Mouse (Mus musculus): Measurements from ENCODE around the gene Masp1. TPM values are rescaled to one million over a fixed set of nuclear protein-coding genes. Genes with fewer than 3 reads are reported as not detected.

Gene Masp1
- polyA plus RNA-seq, 2 experiments: 12.4 to 14.2 TPM

DNA sequence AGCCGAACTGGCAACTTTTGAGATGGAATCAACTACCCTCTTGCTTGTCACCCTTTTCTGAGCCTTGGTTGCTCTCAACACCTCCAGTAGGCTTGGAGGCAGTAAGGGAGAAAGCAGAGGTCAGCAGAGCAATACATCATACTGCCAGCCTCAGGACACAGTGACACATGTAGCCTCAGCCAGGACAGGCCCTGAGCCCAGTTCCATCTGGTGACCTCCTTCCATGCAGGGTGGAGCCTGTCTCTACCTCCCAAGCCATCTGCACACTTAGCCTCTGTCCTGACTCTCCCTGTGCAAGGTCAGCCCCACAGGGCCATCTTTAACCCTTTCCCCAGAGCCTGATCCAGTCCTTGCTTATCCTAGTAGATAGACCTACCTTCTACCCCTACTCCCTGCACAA lies 92.9 kb downstream of the Masp1 start:
- no peak overlapping the region for H3K9ac ChIP-seq (replicated peaks)
- no peaks in the 10 kb centered on the region for H3K27me3 ChIP-seq (ENCODE audit: control insufficient read depth, insufficient read depth, low read length)
- H3K27ac ChIP-seq: no peak overlapping the region
- no peaks in the 10 kb centered on the region for H3K4me1 ChIP-seq (replicated peaks; ENCODE audit: control insufficient read depth in 2 of 2, insufficient read depth in 2 of 2, low read length in 1 of 2)
- ATAC-seq (ENCODE audit: insufficient read depth): no peak
- H3K9me3 ChIP-seq (ENCODE audit: control insufficient read depth, low read length): no peaks in the 10 kb centered on the region
- no peak overlapping the region for H3K4me3 ChIP-seq (ENCODE audit: insufficient read depth in 1 of 2, low read depth in 2 of 2, low read length in 2 of 2)
- TF ChIP-seq CTCF (IDR thresholded peaks at IDR 0.05; ENCODE audit: low read depth): no peak
- no peak for TF ChIP-seq EP300 (IDR thresholded peaks at IDR 0.05; ENCODE audit: low read depth)
- no peak overlapping the region for H3K4me2 ChIP-seq (ENCODE audit: low read depth)
- no peak for DNase-seq (ENCODE audit: low read depth in 3 of 3, low spot score in 3 of 3)
- WGBS (ENCODE audit: insufficient replicate concordance): 55% methylated on average over 1 of the region's 1 CpGs
- H3K36me3 ChIP-seq (replicated peaks; ENCODE audit: control insufficient read depth, insufficient read depth, low read depth): no peaks in the 10 kb centered on the region

DNA sequence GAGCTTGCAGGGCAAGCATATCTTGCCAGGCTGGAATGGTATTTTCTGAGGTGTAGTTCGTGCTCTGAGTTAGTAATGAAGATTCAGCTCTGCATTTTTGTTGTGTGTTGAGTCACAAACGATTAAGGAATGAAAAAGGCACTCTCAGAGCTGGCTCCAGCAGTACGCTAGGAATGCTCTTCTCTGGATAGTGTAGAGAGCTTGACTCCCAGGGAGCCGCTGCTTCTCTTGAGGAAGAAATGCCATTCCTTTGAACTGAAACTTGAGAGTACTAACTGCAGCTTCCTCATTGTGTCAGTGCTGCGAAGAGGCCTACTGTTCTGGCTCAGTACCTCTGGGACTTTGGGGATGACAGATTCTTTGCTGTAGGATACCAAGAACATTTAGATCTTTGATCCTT lies 96.8 kb downstream of the Masp1 start:
- 59% methylated on average over 5 of the region's 5 CpGs for WGBS (ENCODE audit: insufficient replicate concordance)
- DNase-seq (ENCODE audit: low read depth in 3 of 3, low spot score in 3 of 3): no peak

DNA sequence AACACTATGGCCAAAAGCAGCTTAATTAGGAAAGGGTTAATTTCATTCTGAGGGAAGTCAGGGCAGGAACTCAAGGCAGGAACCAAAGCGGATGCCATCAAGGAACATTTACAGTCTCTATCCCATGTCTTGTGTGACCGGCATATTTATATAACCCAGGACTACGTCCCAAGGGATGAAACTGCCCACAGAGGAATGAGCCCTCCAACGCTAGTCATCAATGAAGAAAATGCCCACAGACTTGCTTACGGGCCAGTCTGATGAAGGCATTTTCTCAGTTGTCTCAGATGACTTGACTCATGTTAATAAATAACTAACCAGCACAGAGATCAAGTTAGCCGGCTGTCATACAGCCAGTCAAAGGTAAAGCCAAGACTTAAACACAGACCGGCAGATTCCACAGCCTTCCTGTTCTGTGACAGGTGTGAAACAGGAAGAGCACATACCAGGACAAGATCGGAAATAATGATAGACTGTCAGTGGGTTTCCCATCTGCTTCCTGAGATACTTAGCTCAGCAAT lies 101.0 kb downstream of the Masp1 start:
- H3K9ac ChIP-seq (replicated peaks): no peak overlapping the region
- no peak for TF ChIP-seq CTCF (IDR thresholded peaks at IDR 0.05; ENCODE audit: low read depth)
- no peak for TF ChIP-seq EP300 (IDR thresholded peaks at IDR 0.05; ENCODE audit: low read depth)
- WGBS (ENCODE audit: insufficient replicate concordance): 59% methylated on average over 8 of the region's 8 CpGs

More for the DNA sequence above, 96.8 kb downstream of the Masp1 start:
- ATAC-seq (ENCODE audit: insufficient read depth): no peak
- H3K9me3 ChIP-seq (ENCODE audit: control insufficient read depth, low read length): no peaks in the 10 kb centered on the region
- no peak overlapping the region for H3K4me2 ChIP-seq (ENCODE audit: low read depth)
- no peak overlapping the region for H3K4me3 ChIP-seq (ENCODE audit: insufficient read depth in 1 of 2, low read depth in 2 of 2, low read length in 2 of 2)
- TF ChIP-seq EP300 (IDR thresholded peaks at IDR 0.05; ENCODE audit: low read depth): no peak
- TF ChIP-seq CTCF (IDR thresholded peaks at IDR 0.05; ENCODE audit: low read depth): no peak
- H3K27me3 ChIP-seq (ENCODE audit: control insufficient read depth, insufficient read depth, low read length): no peaks in the 10 kb centered on the region
- no peak overlapping the region for H3K9ac ChIP-seq (replicated peaks)
- H3K36me3 ChIP-seq (replicated peaks; ENCODE audit: control insufficient read depth, insufficient read depth, low read depth): no peaks in the 10 kb centered on the region
- H3K4me1 ChIP-seq (replicated peaks; ENCODE audit: control insufficient read depth in 2 of 2, insufficient read depth in 2 of 2, low read length in 1 of 2): no peaks in the 10 kb centered on the region
- H3K27ac ChIP-seq: no peak overlapping the region

DNA sequence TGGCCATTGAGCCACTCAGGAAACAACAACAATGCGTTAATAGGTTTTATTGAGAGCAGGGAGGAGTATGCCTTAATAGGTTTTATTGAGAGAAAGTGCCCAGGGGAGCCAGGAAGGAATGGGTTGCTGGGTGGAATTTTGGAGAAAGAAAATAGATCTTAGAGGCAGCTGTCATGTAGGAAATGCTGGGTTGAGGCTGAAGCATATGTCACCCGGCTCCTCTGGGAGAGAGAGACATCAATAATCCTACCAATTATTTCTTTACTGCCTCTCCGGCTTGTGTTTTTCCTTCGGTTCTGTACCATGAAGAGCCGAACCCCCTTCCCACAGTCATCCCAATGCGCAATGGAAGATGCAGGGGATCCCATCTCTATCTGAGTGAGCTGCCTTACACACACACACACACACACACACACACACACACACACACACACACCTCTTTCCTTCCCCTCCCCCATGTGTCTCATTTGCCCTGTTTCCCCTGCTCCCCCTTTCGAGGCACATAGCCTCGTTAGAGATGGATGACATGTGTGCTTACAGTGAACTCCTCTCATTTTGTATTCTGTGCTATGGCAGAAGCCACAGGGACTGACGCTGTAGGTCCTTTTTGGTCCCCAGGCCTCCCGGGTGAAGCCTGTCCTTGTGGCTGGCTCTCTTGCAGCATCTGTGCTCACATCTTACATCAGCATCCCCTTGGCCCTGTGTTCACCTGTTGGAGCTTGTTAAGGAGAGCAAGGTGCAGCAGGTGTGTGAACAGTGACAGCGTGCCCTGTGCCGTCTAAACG lies 103.0 kb downstream of the Masp1 start:
- H3K9ac ChIP-seq (replicated peaks): no peak overlapping the region
- H3K9me3 ChIP-seq (ENCODE audit: control insufficient read depth, low read length): no peaks in the 10 kb centered on the region
- no peak overlapping the region for H3K27ac ChIP-seq
- H3K27me3 ChIP-seq (ENCODE audit: control insufficient read depth, insufficient read depth, low read length): no peaks in the 10 kb centered on the region
- ATAC-seq (ENCODE audit: insufficient read depth) (no peak), DNase-seq (ENCODE audit: low read depth in 3 of 3, low spot score in 3 of 3) (no peak)
- no peak overlapping the region for H3K4me3 ChIP-seq (ENCODE audit: insufficient read depth in 1 of 2, low read depth in 2 of 2, low read length in 2 of 2)
- no peaks in the 10 kb centered on the region for H3K36me3 ChIP-seq (replicated peaks; ENCODE audit: control insufficient read depth, insufficient read depth, low read depth)
- H3K4me1 ChIP-seq (replicated peaks; ENCODE audit: control insufficient read depth in 2 of 2, insufficient read depth in 2 of 2, low read length in 1 of 2): no peaks in the 10 kb centered on the region
- WGBS (ENCODE audit: insufficient replicate concordance): 61% methylated on average over 13 of the region's 13 CpGs
- no peak overlapping the region for H3K4me2 ChIP-seq (ENCODE audit: low read depth)
- TF ChIP-seq CTCF (IDR thresholded peaks at IDR 0.05; ENCODE audit: low read depth) (no peak), EP300 (IDR thresholded peaks at IDR 0.05; ENCODE audit: low read depth) (no peak)

More for the DNA sequence above, 101.0 kb downstream of the Masp1 start:
- Histone ChIP-seq H3K27me3 (ENCODE audit: control insufficient read depth, insufficient read depth, low read length) (no peaks in the 10 kb centered on the region), H3K4me2 (ENCODE audit: low read depth) (no peak overlapping the region), H3K4me3 (ENCODE audit: insufficient read depth in 1 of 2, low read depth in 2 of 2, low read length in 2 of 2) (no peak overlapping the region), H3K27ac (no peak overlapping the region), H3K9me3 (ENCODE audit: control insufficient read depth, low read length) (no peaks in the 10 kb centered on the region), H3K4me1 (replicated peaks; ENCODE audit: control insufficient read depth in 2 of 2, insufficient read depth in 2 of 2, low read length in 1 of 2) (no peaks in the 10 kb centered on the region), H3K36me3 (replicated peaks; ENCODE audit: control insufficient read depth, insufficient read depth, low read depth) (no peaks in the 10 kb centered on the region)
- DNase-seq (ENCODE audit: low read depth in 3 of 3, low spot score in 3 of 3) (no peak), ATAC-seq (ENCODE audit: insufficient read depth) (no peak)

DNA sequence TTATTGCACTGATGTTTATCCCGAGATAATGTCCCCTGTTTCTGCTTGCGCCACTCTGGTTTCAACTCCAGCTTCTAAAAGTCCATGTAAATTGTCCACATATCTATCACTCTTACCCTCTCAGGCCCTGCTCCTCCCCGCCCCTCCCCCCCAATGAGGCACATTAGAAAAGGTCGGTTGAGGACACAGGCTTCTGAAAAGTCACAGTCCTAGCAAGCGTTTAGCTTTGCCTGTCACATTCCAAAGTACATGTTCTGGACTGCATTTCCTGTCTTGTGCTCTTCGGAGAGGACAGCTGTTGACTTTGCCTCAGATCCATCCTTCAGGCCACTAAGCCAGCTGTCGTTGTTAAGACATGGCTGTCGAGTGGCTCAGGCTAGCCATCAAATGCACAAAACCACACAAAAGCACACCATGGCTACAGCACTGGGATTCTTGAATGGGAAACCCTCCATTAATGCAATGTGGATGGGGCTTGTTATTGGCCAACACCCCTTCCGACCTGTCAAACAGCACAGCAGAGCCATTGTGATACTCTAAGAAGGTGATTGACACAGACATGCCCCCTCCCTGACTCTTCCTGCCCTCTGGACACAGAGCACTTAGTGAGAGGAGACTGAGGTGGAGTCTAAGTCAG lies 103.8 kb downstream of the Masp1 start:
- Histone ChIP-seq H3K9ac (replicated peaks) (no peak overlapping the region), H3K4me3 (ENCODE audit: insufficient read depth in 1 of 2, low read depth in 2 of 2, low read length in 2 of 2) (no peak overlapping the region), H3K4me2 (ENCODE audit: low read depth) (no peak overlapping the region), H3K4me1 (replicated peaks; ENCODE audit: control insufficient read depth in 2 of 2, insufficient read depth in 2 of 2, low read length in 1 of 2) (no peaks in the 10 kb centered on the region), H3K9me3 (ENCODE audit: control insufficient read depth, low read length) (no peaks in the 10 kb centered on the region), H3K36me3 (replicated peaks; ENCODE audit: control insufficient read depth, insufficient read depth, low read depth) (no peaks in the 10 kb centered on the region), H3K27ac (no peak overlapping the region), H3K27me3 (ENCODE audit: control insufficient read depth, insufficient read depth, low read length) (no peaks in the 10 kb centered on the region)
- ATAC-seq (ENCODE audit: insufficient read depth) (no peak), DNase-seq (ENCODE audit: low read depth in 3 of 3, low spot score in 3 of 3) (no peak)
- TF ChIP-seq EP300 (IDR thresholded peaks at IDR 0.05; ENCODE audit: low read depth) (no peak), CTCF (IDR thresholded peaks at IDR 0.05; ENCODE audit: low read depth) (no peak)
- WGBS (ENCODE audit: insufficient replicate concordance): 50% methylated on average over 9 of the region's 9 CpGs
